Mouse (Mus musculus) heart, adult 2 months (tissue): ENCODE data around the gene Siglece.
"Not testable (repeated sequence)": the region's sequence is repeated elsewhere in the genome, so short reads cannot be mapped to it uniquely, and the experiment has no call there.

Source experiments
- CTCF ChIP-seq: fragments of 200-600 bp; IDR thresholded peaks from 2 replicates; pipeline ENCODE4 v1.8.1; 2022; ENCODE audit warnings: antibody characterized with exemption, mild to moderate bottlenecking, moderate library complexity
- EP300 ChIP-seq: fragments of 200-500 bp; IDR thresholded peaks from 2 replicates; pipeline ENCODE4 v1.6.1; 2011; ENCODE audit warnings: low read depth, low read length, control low read depth; ENCODE audit not compliant: insufficient read depth
- POLR2A ChIP-seq: fragments of 200-500 bp; IDR thresholded peaks from 2 replicates; pipeline ENCODE4 v1.6.1; 2011; ENCODE audit warnings: mild to moderate bottlenecking, low read depth, low read length, control low read depth; ENCODE audit not compliant: insufficient read depth

GRCm38 (mm10) chr7:43667221-43667620 is 7.3 kb upstream of the Siglece start:
- not testable (repeated sequence) for TF ChIP-seq CTCF, POLR2A, EP300
